Mouse (Mus musculus) left cerebral cortex, adult 2 months (tissue): ENCODE measurements around the gene Akt3. TPM values are rescaled to one million over a fixed set of nuclear protein-coding genes. Genes with fewer than 3 reads are reported as not detected.

Experiments
- DNase-seq, 2 experiments: peaks; one replicate each; pipeline ENCODE4 v3.0.0; 2021 to 2022; ENCODE audit warnings: low spot score in 2 of 2, mixed read lengths in 1 of 2; ENCODE audit errors: extremely low spot score in 1 of 2
- H3K27ac ChIP-seq: fragments of 200-600 bp; 2 replicates; pipeline ENCODE4 v1.8.1; 2022
- H3K4me3 ChIP-seq: fragments of 200-600 bp; 2 replicates; pipeline ENCODE4 v1.8.1; 2022
- CTCF ChIP-seq: fragments of 200-600 bp; IDR thresholded peaks from 2 replicates; pipeline ENCODE4 v1.8.1; 2022; ENCODE audit warnings: antibody characterized with exemption, mild to moderate bottlenecking, moderate library complexity
- intact Hi-C: fragments of 180-260 bp; cut with DNase I; formaldehyde crosslinking; loops from one replicate; pipeline ENCODE4 v1.15.1; 2025
- total RNA-seq, 2 experiments: library from RNA; stranded (reverse); gene quantifications; 2 replicates each; pipeline ENCODE4 v1.2.3; 2021

The Akt3 gene
- total RNA-seq, 2 experiments from 2014 or later, result 257 to 258 TPM

DNA sequence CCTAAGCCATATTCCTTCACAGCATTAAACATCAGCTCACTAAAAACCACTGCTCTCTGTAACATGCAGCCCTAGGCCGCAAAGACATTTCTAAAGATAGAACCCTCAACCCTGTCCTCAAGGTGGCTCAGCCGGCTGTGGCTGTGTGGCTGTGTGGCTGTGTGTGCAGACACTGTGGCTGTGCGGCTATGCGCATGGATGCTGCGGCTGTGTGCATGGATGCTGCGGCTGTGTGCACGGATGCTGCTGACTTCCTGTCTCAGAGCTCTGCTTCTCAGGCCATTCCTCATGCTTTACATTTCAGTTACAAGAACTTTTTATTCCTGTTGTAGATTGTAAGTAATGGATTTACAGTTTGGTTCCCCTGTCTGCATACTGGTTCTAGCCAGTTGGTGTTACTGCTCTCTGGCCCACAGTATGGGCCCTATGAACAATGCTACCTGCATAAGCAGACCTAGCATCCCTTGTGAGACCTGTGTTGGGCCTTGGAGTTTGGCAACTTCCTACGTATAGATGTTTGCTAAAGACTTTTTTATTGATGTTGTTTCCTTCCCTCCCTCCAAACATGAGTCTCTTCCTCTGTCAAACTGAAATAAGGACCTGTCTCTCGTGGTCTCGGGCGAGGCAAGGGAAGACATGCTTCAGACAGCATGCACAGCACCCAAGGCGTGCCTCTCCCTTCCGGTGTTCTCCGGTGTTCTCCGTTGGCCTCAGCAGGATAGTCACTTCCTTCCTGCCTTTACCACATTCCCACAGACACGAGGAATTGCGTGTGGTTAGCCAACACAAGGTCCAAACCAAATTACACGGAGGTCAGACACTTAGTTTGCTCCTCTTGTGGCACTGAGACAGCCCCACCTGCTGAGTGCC is 264.6 kb downstream of the Akt3 start:
- no peak overlapping the region; the same call in 1 of the 2 replicates for H3K27ac ChIP-seq
- no peak for DNase-seq
- TF ChIP-seq CTCF, result no peak
- intact Hi-C loops, result no loop called here
- H3K4me3 ChIP-seq, result no peak overlapping the region

GRCm38 (mm10) chr1:176992517-176992916 is 265.5 kb downstream of the Akt3 start:
- intact Hi-C loops, result no loop called here
- H3K4me3 ChIP-seq, result no peak overlapping the region
- no peak for TF ChIP-seq CTCF
- no peak overlapping the region for H3K27ac ChIP-seq
- DNase-seq, result no peak

DNA sequence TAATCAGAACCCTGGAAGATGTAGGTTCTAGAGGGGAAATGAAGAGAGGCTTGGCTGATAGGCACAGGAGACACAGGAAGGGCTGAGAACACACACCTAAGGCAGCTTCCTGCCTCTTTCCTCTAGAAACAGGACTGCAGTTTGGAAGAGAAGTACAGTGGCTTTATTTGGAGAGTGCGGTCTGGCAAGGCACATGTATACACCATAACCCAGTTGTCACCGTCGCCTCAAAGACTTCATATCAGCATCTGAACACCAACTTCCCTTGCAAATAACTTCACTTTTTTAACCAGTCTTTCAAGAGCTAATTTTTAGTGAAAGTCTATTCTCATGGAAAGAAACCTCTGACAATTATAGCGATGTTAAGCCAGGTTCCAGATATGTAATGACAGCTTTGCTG is 266.5 kb downstream of the Akt3 start:
- no peak for TF ChIP-seq CTCF
- intact Hi-C loops, result no loop called here
- Histone ChIP-seq H3K27ac (no peak overlapping the region), H3K4me3 (no peak overlapping the region)
- no peak for DNase-seq

GRCm38 (mm10) chr1:176986990-176987740 is 270.8 kb downstream of the Akt3 start:
- DNase-seq, result no peak
- no peak for TF ChIP-seq CTCF
- intact Hi-C loops, result no loop called here
- no peak overlapping the region for H3K4me3 ChIP-seq
- H3K27ac ChIP-seq, result peak overlapping the region; percentile 34; the same call in 1 of the 2 replicates

DNA sequence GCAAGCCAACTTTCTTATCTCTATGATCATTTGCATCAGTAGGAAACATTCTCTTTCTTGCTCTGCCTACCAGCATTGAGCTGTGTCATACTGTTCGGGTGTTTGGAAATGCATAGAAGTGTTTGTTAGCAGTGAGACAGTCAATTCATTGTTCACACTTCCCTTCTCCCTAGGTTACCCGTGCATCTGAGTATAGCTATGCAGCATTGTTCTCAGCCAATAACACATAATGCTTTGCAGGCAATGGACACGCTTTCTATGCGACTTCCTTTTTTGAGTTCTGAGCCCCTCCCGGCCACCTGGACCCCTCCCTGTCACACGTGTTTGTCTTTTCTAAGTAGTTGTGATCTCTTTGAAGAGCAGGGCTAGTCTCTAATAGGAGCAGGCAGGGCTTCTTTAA is 271.7 kb downstream of the Akt3 start:
- Histone ChIP-seq H3K27ac (peak overlapping the region; percentile 34; the same call in 1 of the 2 replicates), H3K4me3 (no peak overlapping the region)
- intact Hi-C loops, result no loop called here
- DNase-seq, result no peak
- no peak for TF ChIP-seq CTCF

GRCm38 (mm10) chr1:176985691-176986090 is 272.3 kb downstream of the Akt3 start:
- no peak overlapping the region for H3K4me3 ChIP-seq
- no peak for DNase-seq
- TF ChIP-seq CTCF, result no peak
- peak overlapping the region; percentile 76 for H3K27ac ChIP-seq
- intact Hi-C loops, result no loop called here

- no peak for DNase-seq
- TF ChIP-seq CTCF, result no peak
- intact Hi-C loops, result loop anchor here (5.0 kb wide), 2 partner anchors 35 to 100 kb away; no protein-coding TSS in a partner anchor
- H3K27ac ChIP-seq, result no peak overlapping the region
- no peak overlapping the region for H3K4me3 ChIP-seq
Observed at GRCm38 (mm10) chr1:176982671-176983070, 275.3 kb downstream of the Akt3 start.

- H3K27ac ChIP-seq, result peak overlapping the region; percentile 80
- DNase-seq, result no peak
- intact Hi-C loops, result loop anchor here (2.0 to 5.0 kb wide), 3 partner anchors 34 to 99 kb away; no protein-coding TSS in a partner anchor
- H3K4me3 ChIP-seq, result no peak overlapping the region
- TF ChIP-seq CTCF, result no peak
Observed at GRCm38 (mm10) chr1:176981511-176981910, 276.5 kb downstream of the Akt3 start.

- no peak for DNase-seq
- intact Hi-C loops, result loop anchor here (1.0 to 5.0 kb wide), 4 partner anchors 34 to 99 kb away; no protein-coding TSS in a partner anchor
- H3K27ac ChIP-seq, result peak overlapping the region; percentile 80
- H3K4me3 ChIP-seq, result no peak overlapping the region
- no peak for TF ChIP-seq CTCF
Observed at GRCm38 (mm10) chr1:176980801-176981400, 277.1 kb downstream of the Akt3 start.

DNA sequence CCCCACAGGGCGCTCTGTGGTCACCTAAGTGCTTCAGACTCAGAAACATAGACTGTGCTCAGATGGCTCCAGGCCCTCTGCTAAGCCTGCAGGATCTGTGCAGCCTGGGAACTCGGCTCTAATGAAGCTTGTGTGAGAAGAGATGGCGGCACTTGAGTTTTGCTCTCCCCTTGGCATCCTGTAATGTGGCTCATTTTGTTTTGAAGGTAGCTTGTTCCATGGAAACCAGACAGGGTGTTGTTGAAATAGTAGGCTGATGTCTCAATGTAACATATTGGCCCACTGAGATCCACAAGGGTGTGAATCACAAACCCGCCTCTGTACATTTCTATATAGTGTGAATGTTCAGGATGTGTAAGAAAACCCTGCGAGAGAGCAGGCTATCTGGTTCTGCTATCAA is 277.9 kb downstream of the Akt3 start:
- intact Hi-C loops, result loop anchor here (1.0 to 5.0 kb wide), 4 partner anchors 33 to 98 kb away; no protein-coding TSS in a partner anchor
- Histone ChIP-seq H3K27ac (peak overlapping the region; percentile 54), H3K4me3 (no peak overlapping the region)
- TF ChIP-seq CTCF, result no peak
- peak in 1 of 2 experiments; percentile 46 for DNase-seq

DNA sequence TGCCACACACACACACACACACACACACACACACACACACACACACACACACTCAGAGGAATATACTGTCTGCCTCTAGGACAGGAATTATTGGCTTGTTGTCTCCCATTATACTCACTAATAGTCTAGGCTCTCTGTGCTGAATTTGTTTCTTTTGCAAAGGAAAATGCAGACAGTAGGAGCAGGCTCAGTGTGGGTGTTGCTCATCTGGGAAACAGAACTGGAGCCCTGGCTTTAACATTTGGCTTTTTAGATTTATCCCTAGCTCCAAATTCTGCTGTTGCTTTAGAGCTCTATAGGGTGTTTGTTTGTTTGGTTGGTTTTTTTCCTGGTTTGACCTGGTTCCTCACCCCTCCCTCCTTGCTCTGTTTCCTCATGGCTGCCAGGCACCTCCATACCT is 278.8 kb downstream of the Akt3 start:
- DNase-seq, result no peak
- intact Hi-C loops, result no loop called here
- Histone ChIP-seq H3K4me3 (no peak overlapping the region), H3K27ac (peak overlapping the region; percentile 54)
- TF ChIP-seq CTCF, result no peak
